Mouse (Mus musculus) T-helper 2 cell (primary cell): Measurements from ENCODE around the gene Ccnd2.

ENCODE experiments used
- in situ Hi-C: fragments of 300-600 bp; cut with MboI, MseI; formaldehyde crosslinking; loops from one replicate; pipeline ENCODE4 v1.15.1; 2025; ENCODE audit warnings: high pct_unique_total_duplicates

Ccnd2 gene

GRCm38 (mm10) chr6:127152106-127152951 lies at the start of gene Ccnd2:
TSS of gene Ccnd2 (minus strand) at chr6:127152193.
- in situ Hi-C loops, result loop anchor here (10.0 kb wide), 1 partner anchor 92 kb away; no protein-coding TSS in a partner anchor

- in situ Hi-C loops, result no loop called here
Observed at GRCm38 (mm10) chr6:127196985-127197384, 45.0 kb upstream of the Ccnd2 start.

- in situ Hi-C loops, result no loop called here
Observed at GRCm38 (mm10) chr6:127181296-127181695, 29.3 kb upstream of the Ccnd2 start.

DNA sequence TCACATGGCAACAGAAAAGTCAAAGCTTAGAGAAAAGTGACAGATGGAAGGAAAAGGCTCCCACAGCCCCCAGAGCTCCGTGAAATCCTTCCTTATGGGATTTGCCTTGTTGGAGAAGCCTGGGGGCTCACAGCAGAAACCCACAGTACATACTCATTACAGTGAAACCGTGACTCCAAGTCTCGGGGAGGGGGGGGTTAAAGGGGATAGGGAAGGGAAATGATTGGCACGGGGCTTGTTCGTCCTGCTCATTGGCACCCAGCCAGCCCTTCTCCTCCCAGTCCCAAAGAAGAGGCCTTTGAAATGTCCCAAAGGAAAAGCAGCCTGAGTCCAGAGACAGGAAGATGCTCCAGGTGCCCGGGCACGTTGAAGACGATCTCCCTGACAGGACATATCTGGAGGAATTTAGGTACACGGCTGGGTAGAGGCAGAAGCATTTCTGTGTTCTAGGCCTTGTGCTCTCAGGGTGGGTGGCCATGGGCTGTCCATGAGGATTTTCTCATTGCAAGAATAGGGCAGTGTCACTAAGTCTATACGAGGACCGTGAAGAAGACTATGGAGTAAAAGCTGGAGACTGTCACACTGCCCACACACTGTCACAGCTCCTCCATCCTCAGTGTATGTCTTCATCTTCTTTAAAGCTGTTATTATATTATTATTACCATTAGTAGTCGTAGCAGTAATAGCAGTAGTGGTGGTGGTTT lies 27.2 kb upstream of the Ccnd2 start:
- in situ Hi-C loops, result no loop called here

GRCm38 (mm10) chr6:127177962-127178361 lies 26.0 kb upstream of the Ccnd2 start:
- in situ Hi-C loops, result no loop called here

DNA sequence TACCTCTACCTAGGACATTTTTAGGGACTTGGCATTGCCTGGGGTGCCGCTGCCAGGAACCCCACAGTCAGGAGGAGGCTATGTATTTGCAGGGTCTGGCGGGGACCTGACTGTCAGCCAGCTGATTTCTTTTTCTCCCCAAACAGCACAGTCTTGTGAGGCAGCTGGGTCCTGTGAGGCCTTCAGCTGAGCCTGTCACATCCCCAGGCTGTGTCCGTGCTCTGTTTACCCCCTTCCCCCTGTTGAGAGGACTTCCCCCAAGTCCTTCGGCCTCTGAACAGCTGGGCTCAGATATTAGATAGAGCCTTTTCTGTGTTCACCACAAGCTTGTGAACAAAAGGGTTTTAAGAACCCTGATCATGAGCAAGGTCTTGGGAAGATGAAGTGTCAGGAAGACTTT lies 25.4 kb upstream of the Ccnd2 start:
- in situ Hi-C loops, result no loop called here

DNA sequence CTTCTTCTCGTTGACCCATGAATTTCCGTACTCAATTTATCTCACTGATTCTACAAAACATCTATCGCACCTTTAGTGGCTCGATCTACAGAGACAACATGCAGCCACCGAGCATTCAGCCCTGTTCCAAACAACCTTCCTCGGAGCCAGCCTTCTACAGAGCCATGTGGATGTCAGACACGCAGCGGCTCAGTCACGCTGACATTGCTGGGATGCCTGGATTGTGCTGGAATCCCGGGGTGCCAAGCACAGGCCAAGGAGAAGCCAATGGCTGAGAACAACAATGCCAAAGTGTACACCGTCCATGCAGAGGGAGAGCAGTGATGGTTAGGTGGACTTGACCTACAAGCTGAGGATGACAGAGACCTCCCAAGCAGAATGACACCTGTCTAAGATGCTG lies 20.5 kb upstream of the Ccnd2 start:
- in situ Hi-C loops, result no loop called here

- in situ Hi-C loops, result no loop called here
Observed at GRCm38 (mm10) chr6:127170734-127171133, 18.7 kb upstream of the Ccnd2 start.

DNA sequence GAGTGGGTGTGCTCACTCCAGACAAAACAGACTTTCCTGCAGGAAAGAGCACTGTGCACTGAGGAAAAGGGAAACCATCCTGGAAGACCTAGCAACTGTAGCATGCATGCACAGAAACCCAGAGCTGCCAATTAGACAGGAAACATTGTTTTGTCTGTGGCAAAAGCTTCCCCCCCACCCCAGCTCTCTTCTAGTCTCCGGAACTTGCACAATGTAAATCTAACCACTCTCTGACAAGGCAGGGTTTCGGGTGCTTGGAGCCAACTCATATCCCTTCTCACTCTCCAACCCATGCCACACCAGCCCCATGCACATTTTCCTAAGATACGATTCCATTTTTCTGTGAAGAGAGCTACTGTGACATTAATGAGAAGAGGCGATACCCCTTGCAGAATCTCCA lies 13.7 kb upstream of the Ccnd2 start:
- in situ Hi-C loops, result no loop called here

GRCm38 (mm10) chr6:127162842-127163241 lies 10.8 kb upstream of the Ccnd2 start:
- in situ Hi-C loops, result loop anchor here (5.0 kb wide), 1 partner anchor 39 kb away; no protein-coding TSS in a partner anchor

GRCm38 (mm10) chr6:127157321-127157720 lies 5.3 kb upstream of the Ccnd2 start:
- in situ Hi-C loops, result loop anchor here (10.0 kb wide), 1 partner anchor 87 kb away; no protein-coding TSS in a partner anchor

GRCm38 (mm10) chr6:127155468-127155867 lies 3.5 kb upstream of the Ccnd2 start:
- in situ Hi-C loops, result loop anchor here (10.0 kb wide), 1 partner anchor 89 kb away; no protein-coding TSS in a partner anchor

DNA sequence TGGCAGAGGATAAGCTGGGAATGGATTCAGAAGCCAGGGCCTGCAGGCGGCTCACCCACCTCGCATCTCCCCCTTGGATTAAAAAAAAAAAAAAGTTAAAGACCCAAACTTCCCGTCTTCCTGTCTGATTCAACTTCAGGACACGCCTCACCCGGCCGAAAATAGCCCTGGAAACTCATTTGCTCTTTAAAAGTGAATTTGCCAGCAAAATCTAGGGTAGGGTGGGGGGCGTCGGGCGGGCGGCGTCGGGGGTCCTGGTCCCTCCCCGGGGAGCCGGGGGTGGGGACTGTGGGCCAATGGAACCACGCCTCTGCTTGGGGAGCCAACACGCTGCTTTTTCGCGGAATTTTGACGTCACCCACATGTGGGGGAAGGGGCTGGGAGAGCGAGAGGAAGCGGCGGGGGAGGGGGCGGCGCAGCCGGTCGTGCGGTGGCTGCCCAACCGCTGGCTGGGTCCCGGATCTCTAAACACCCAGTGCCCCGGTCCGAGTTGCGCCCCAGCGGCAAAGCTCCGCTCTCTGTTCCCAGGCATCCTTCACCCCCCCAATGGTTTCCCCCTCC lies 2.8 kb upstream of the Ccnd2 start:
- in situ Hi-C loops, result loop anchor here (10.0 kb wide), 1 partner anchor 90 kb away; no protein-coding TSS in a partner anchor

- in situ Hi-C loops, result loop anchor here (10.0 kb wide), 1 partner anchor 91 kb away; no protein-coding TSS in a partner anchor
Observed at GRCm38 (mm10) chr6:127153972-127154707, 2.1 kb upstream of the Ccnd2 start.

GRCm38 (mm10) chr6:127153296-127153800 lies 1.4 kb upstream of the Ccnd2 start:
- in situ Hi-C loops, result loop anchor here (10.0 kb wide), 1 partner anchor 91 kb away; no protein-coding TSS in a partner anchor

GRCm38 (mm10) chr6:127151565-127152105 lies 358 bp downstream of the Ccnd2 start:
- in situ Hi-C loops, result loop anchor here (10.0 kb wide), 1 partner anchor 93 kb away; no protein-coding TSS in a partner anchor

- in situ Hi-C loops, result loop anchor here (10.0 kb wide), 1 partner anchor 94 kb away; no protein-coding TSS in a partner anchor
Observed at GRCm38 (mm10) chr6:127150663-127151564, 1.1 kb downstream of the Ccnd2 start.

GRCm38 (mm10) chr6:127149944-127150662 lies 1.9 kb downstream of the Ccnd2 start:
- in situ Hi-C loops, result loop anchor here (5.0 to 10.0 kb wide), 5 partner anchors 95 to 415 kb away; partner anchors contain the start of gene Cracr2a
